Mouse (Mus musculus): Measurements from ENCODE around the gene Fras1. TPM values are rescaled to one million over a fixed set of nuclear protein-coding genes. Genes with fewer than 3 reads are reported as not detected.

Fras1 gene
- polyA plus RNA-seq, 1 experiment from 2014 or later, result 17.8 TPM

DNA sequence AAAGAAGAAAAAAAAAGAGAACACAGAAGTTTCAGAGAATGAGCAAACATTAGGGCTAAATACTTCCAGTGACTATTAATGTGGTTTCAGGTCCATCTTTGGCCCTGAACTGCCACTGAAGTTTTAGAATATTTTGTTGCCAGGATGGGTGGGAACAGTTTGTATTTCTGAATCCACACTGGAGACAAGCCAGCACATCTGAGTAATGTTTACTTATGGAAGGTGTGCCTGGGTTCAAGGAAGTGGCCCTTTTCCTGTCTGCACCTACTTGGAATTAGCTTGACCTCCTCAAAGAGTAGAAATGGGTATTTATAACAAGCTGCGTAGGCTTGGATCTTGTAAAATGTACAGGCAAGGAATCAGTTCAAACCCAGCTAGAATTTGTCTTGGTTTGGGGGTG lies 422.0 kb downstream of the Fras1 start:
- no peaks in the 10 kb centered on the region for H3K27me3 ChIP-seq (replicated peaks)
- H3K36me3 ChIP-seq, result no peaks in the 10 kb centered on the region; the same call in 1 of the 2 replicates
- H3K27ac ChIP-seq (replicated peaks), result no peak overlapping the region
- peaks cover 40% of the 10 kb centered on the region for H3K4me1 ChIP-seq
- no peak overlapping the region for H3K4me2 ChIP-seq
- no peaks in the 10 kb centered on the region for H3K9me3 ChIP-seq
- no peak for ATAC-seq (ENCODE audit: extremely low read depth, insufficient number of reproducible peaks, low FRiP score, low TSS enrichment)
- 63% methylated on average over 1 of the region's 1 CpGs for WGBS
- no peak overlapping the region for H3K4me3 ChIP-seq
- H3K9ac ChIP-seq, result no peak overlapping the region

- H3K4me3 ChIP-seq, result no peak overlapping the region
- WGBS, result 87% methylated on average over 6 of the region's 6 CpGs
- no peak for ATAC-seq (ENCODE audit: extremely low read depth, insufficient number of reproducible peaks, low FRiP score, low TSS enrichment)
- H3K9ac ChIP-seq, result no peak overlapping the region
- H3K4me2 ChIP-seq, result no peak overlapping the region
- peaks cover 52% of the 10 kb centered on the region for H3K4me1 ChIP-seq
- no peaks in the 10 kb centered on the region; the same call in 1 of the 2 replicates for H3K36me3 ChIP-seq
- H3K9me3 ChIP-seq, result no peaks in the 10 kb centered on the region
- no peak overlapping the region for H3K27ac ChIP-seq (replicated peaks)
- no peaks in the 10 kb centered on the region for H3K27me3 ChIP-seq (replicated peaks)
Observed at GRCm38 (mm10) chr5:96797465-96797864, 423.7 kb downstream of the Fras1 start.

- peaks cover 51% of the 10 kb centered on the region for H3K4me1 ChIP-seq
- ATAC-seq (ENCODE audit: extremely low read depth, insufficient number of reproducible peaks, low FRiP score, low TSS enrichment), result no peak
- no peak overlapping the region for H3K4me3 ChIP-seq
- no peaks in the 10 kb centered on the region for H3K9me3 ChIP-seq
- no peaks in the 10 kb centered on the region for H3K27me3 ChIP-seq (replicated peaks)
- no peaks in the 10 kb centered on the region; the same call in 1 of the 2 replicates for H3K36me3 ChIP-seq
- no peak overlapping the region for H3K9ac ChIP-seq
- WGBS, result 85% methylated on average over 9 of the region's 9 CpGs
- H3K4me2 ChIP-seq, result no peak overlapping the region
- no peak overlapping the region for H3K27ac ChIP-seq (replicated peaks)
Observed at GRCm38 (mm10) chr5:96799165-96799564, 425.4 kb downstream of the Fras1 start.

DNA sequence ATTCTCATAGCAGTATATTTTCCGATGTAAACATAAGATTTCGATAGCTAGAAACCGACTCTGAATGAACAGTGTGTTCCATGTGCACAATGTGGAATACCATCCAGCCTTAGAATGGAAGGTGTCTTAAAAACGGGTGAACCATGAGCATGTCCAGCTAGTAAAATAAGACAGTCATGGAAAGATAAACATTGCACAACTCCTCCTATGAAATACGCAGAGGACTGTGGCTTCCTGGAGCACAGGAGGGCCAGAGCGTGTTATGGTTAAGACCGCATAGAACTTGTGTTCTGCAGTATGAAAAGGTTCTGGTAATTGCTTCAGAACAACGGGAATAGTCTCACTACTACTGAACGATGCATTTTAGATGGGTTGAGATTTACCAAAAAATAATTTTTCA lies 426.2 kb downstream of the Fras1 start:
- peaks cover 51% of the 10 kb centered on the region for H3K4me1 ChIP-seq
- no peaks in the 10 kb centered on the region for H3K9me3 ChIP-seq
- H3K27me3 ChIP-seq (replicated peaks), result no peaks in the 10 kb centered on the region
- H3K9ac ChIP-seq, result no peak overlapping the region
- no peak overlapping the region for H3K4me3 ChIP-seq
- no peak for ATAC-seq (ENCODE audit: extremely low read depth, insufficient number of reproducible peaks, low FRiP score, low TSS enrichment)
- H3K4me2 ChIP-seq, result no peak overlapping the region
- no peak overlapping the region for H3K27ac ChIP-seq (replicated peaks)
- 73% methylated on average over 9 of the region's 9 CpGs for WGBS
- no peaks in the 10 kb centered on the region; the same call in 1 of the 2 replicates for H3K36me3 ChIP-seq

GRCm38 (mm10) chr5:96802185-96802584 lies 428.4 kb downstream of the Fras1 start:
- H3K9me3 ChIP-seq, result no peaks in the 10 kb centered on the region
- no peaks in the 10 kb centered on the region for H3K27me3 ChIP-seq (replicated peaks)
- peak overlapping the region; percentile 56 for H3K27ac ChIP-seq (replicated peaks)
- no peak for ATAC-seq (ENCODE audit: extremely low read depth, insufficient number of reproducible peaks, low FRiP score, low TSS enrichment)
- no peak overlapping the region for H3K9ac ChIP-seq
- peaks cover 46% of the 10 kb centered on the region for H3K4me1 ChIP-seq
- WGBS, result 39% methylated on average over 7 of the region's 7 CpGs
- H3K36me3 ChIP-seq, result no peaks in the 10 kb centered on the region; the same call in 1 of the 2 replicates
- H3K4me2 ChIP-seq, result 0 out of 2 replicates have a peak overlapping the region, but pooled peaks have one; percentile 9
- H3K4me3 ChIP-seq, result no peak overlapping the region

- H3K4me1 ChIP-seq, result peaks cover 46% of the 10 kb centered on the region
- H3K4me2 ChIP-seq, result no peak overlapping the region
- H3K27me3 ChIP-seq (replicated peaks), result no peaks in the 10 kb centered on the region
- no peaks in the 10 kb centered on the region for H3K9me3 ChIP-seq
- no peak overlapping the region for H3K9ac ChIP-seq
- ATAC-seq (ENCODE audit: extremely low read depth, insufficient number of reproducible peaks, low FRiP score, low TSS enrichment), result no peak
- H3K36me3 ChIP-seq, result no peaks in the 10 kb centered on the region; the same call in 1 of the 2 replicates
- WGBS, result 31% methylated on average over 3 of the region's 3 CpGs
- peak overlapping the region; percentile 60 for H3K27ac ChIP-seq (replicated peaks)
- H3K4me3 ChIP-seq, result no peak overlapping the region
Observed at GRCm38 (mm10) chr5:96803091-96803490, 429.3 kb downstream of the Fras1 start.

GRCm38 (mm10) chr5:96804304-96804703 lies 430.5 kb downstream of the Fras1 start:
- peaks cover 46% of the 10 kb centered on the region for H3K4me1 ChIP-seq
- no peak for ATAC-seq (ENCODE audit: extremely low read depth, insufficient number of reproducible peaks, low FRiP score, low TSS enrichment)
- no peaks in the 10 kb centered on the region for H3K27me3 ChIP-seq (replicated peaks)
- no peak overlapping the region for H3K4me2 ChIP-seq
- no peaks in the 10 kb centered on the region for H3K36me3 ChIP-seq
- H3K4me3 ChIP-seq, result no peak overlapping the region
- no peaks in the 10 kb centered on the region for H3K9me3 ChIP-seq
- 46% methylated on average over 4 of the region's 4 CpGs for WGBS
- no peak overlapping the region for H3K27ac ChIP-seq (replicated peaks)
- no peak overlapping the region for H3K9ac ChIP-seq

DNA sequence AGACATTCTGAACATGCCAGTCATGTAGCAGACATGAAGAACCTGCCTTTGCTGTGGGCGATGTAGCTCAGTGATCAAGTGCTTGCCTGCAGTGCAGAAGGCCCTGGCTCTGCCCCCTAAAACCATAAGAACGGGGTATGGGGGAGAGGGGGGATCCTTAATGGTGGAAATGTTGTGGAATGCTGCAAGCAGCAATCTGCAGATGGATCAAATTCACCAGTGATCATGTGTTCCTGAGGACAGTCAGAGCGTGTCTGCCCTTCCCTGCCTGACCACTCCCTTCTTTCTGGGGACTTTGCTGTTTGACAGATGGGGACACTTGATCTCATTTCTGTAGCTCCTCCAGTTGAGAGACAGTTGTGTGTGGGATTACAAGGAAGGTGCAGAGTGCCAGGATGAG lies 431.1 kb downstream of the Fras1 start:
- H3K36me3 ChIP-seq, result no peaks in the 10 kb centered on the region
- no peak overlapping the region for H3K4me3 ChIP-seq
- H3K4me1 ChIP-seq, result peaks cover 45% of the 10 kb centered on the region
- 79% methylated on average over 3 of the region's 3 CpGs for WGBS
- no peaks in the 10 kb centered on the region for H3K9me3 ChIP-seq
- no peak overlapping the region for H3K27ac ChIP-seq (replicated peaks)
- no peak for ATAC-seq (ENCODE audit: extremely low read depth, insufficient number of reproducible peaks, low FRiP score, low TSS enrichment)
- no peak overlapping the region for H3K9ac ChIP-seq
- no peaks in the 10 kb centered on the region for H3K27me3 ChIP-seq (replicated peaks)
- H3K4me2 ChIP-seq, result no peak overlapping the region

DNA sequence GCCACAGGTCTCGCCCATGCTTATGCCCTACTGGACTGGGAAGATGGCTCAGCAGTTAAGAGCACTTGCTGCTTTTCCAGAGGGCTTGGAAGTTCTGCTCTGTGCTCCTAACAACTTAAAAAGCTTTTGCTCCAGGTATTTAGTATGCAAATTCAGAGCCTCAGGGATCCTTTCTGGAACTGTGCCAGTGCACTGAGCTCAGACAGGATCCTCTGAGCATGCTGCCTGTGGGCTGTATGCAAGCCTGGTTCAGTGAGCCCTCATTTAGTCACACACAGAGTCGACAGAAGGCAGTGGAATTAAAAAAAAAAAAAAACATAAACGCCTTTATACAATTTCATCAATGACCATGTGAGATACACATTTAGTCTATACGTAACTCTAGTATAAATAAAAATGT lies 436.9 kb downstream of the Fras1 start:
- H3K9me3 ChIP-seq, result no peaks in the 10 kb centered on the region
- ATAC-seq (ENCODE audit: extremely low read depth, insufficient number of reproducible peaks, low FRiP score, low TSS enrichment), result no peak
- no peak overlapping the region for H3K4me2 ChIP-seq
- H3K4me3 ChIP-seq, result no peak overlapping the region
- 68% methylated on average over 4 of the region's 4 CpGs for WGBS
- no peaks in the 10 kb centered on the region for H3K4me1 ChIP-seq
- H3K27ac ChIP-seq (replicated peaks), result no peak overlapping the region
- no peak overlapping the region for H3K9ac ChIP-seq
- no peaks in the 10 kb centered on the region for H3K27me3 ChIP-seq (replicated peaks)
- peaks cover 23% of the 10 kb centered on the region; the same call in 1 of the 2 replicates for H3K36me3 ChIP-seq

- no peak overlapping the region for H3K4me3 ChIP-seq
- H3K9ac ChIP-seq, result no peak overlapping the region
- no peaks in the 10 kb centered on the region for H3K4me1 ChIP-seq
- no peaks in the 10 kb centered on the region for H3K9me3 ChIP-seq
- H3K4me2 ChIP-seq, result no peak overlapping the region
- H3K27ac ChIP-seq (replicated peaks), result no peak overlapping the region
- ATAC-seq (ENCODE audit: extremely low read depth, insufficient number of reproducible peaks, low FRiP score, low TSS enrichment), result no peak
- 84% methylated on average over 13 of the region's 13 CpGs for WGBS
- peaks cover 43% of the 10 kb centered on the region for H3K36me3 ChIP-seq
- H3K27me3 ChIP-seq (replicated peaks), result no peaks in the 10 kb centered on the region
Observed at GRCm38 (mm10) chr5:96824769-96825327, 451.1 kb downstream of the Fras1 start.

- no peaks in the 10 kb centered on the region for H3K4me1 ChIP-seq
- H3K27ac ChIP-seq (replicated peaks), result no peak overlapping the region
- H3K4me3 ChIP-seq, result no peak overlapping the region
- WGBS, result 61% methylated on average over 1 of the region's 1 CpGs
- no peaks in the 10 kb centered on the region for H3K9me3 ChIP-seq
- no peak for ATAC-seq (ENCODE audit: extremely low read depth, insufficient number of reproducible peaks, low FRiP score, low TSS enrichment)
- no peak overlapping the region for H3K9ac ChIP-seq
- H3K27me3 ChIP-seq (replicated peaks), result no peaks in the 10 kb centered on the region
- H3K36me3 ChIP-seq, result peaks cover 43% of the 10 kb centered on the region
- H3K4me2 ChIP-seq, result no peak overlapping the region
Observed at GRCm38 (mm10) chr5:96827176-96827575, 453.4 kb downstream of the Fras1 start.
